Mouse (Mus musculus) heart, postnatal 14 days (tissue): ENCODE measurements around the gene Olfr781. TPM values are rescaled to one million over a fixed set of nuclear protein-coding genes. Genes with fewer than 3 reads are reported as not detected.
"Not testable (repeated sequence)": the region's sequence is repeated elsewhere in the genome, so short reads cannot be mapped to it uniquely, and the experiment has no call there.

Source experiments
- DNase-seq, 2 experiments: peaks; one replicate each; pipeline ENCODE4 v3.0.0; 2021 to 2022
- intact Hi-C: fragments of 180-260 bp; cut with DNase I; formaldehyde crosslinking; loops from one replicate; pipeline ENCODE4 v1.15.1; 2025
- long read RNA-seq, 2 experiments: library from polyadenylated mRNA; stranded (forward); transcript quantifications; one replicate each; pipeline ENCODE4 v2.0.0; 2021
- total RNA-seq, 2 experiments: library from RNA; stranded (reverse); gene quantifications; 2 replicates each; pipeline ENCODE4 v1.2.3; 2021

The Olfr781 gene
- total RNA-seq, result not detected
- long read RNA-seq, experiment 1, result 0 reads
- long read RNA-seq, experiment 2, result 0 reads

DNA sequence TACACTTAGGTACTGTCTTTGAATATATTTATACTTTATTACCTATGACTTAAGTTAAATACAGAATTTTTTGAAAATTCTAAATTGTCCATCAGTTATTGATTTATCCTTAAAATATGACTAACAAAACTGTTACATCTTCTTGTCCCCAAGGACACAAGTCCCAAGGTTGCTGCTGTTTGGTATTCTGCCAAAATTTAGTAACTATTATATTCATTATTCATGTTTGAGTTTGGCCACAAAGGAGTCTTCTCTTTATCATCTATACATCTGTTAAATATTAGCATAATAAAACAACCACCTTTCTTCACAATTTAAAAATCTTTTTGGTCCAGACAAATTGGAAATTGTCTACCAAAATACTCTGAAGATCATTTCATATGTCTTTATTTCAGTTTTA lies at the start of gene Olfr781:
Gene Olfr781, plus strand, starts transcription at position 301 of the 400 bp plus-strand sequence.
- intact Hi-C loops, result no loop called here
- DNase-seq, result no peak

DNA sequence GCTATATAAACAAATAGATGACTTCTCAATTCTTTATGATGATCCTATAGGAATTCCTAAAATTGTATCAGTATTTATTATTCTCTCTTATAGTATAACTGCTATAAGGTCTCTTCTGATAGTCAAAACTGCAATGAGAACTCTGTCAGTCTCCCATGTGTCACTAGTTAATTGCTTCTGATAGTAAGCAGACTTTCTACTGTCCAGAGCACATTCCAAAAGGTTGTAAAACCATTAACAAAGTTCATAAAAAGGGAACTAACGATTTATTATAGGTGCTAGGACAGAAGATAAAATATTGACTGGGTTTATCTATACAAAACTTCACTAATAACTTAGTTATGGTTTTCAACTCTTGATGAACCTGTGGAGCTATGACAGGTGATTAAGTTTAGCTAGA lies 15.7 kb upstream of the Olfr781 start:
- DNase-seq, intact Hi-C loops: not testable (repeated sequence)

DNA sequence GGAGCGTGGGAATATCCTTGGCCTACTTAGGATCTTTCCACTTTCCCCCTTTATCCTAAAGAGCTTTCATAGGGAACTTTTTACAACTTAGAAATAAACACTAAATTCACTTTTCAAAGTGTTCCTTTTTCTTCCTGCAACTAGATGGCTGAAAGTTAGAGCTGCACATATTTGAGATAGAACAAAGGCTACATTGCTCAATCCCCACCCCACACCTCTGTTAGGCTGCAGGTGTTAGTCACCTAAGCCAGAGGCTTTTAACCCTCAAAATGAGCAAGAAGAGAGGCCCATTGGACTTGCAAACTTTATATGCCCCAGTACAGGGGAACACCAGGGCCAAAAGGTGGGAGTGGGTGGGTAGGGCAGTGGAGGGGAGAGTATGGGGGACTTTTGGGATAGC lies 15.1 kb upstream of the Olfr781 start:
- DNase-seq, intact Hi-C loops: not testable (repeated sequence)

DNA sequence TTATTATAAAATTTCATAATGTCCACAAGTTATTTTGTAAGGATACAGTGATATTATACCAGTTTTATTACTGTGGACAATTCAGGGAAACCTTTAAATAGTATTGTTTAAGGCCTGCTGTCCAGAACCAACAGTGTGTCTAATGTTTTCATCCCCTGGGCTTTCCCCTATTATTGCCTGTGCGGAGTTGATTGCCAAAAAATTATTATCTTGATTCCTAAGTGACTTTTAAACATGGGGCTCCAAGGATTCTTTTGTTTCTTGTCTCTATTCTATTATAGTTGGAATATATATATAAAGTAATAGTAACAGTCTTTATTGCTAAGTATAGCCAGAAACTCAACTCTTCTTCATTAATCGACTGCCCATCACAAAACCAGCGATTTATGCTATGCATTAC lies 10.8 kb upstream of the Olfr781 start, which contains the start of gene Olfr780:
Gene Olfr780, plus strand, starts transcription at position 301 of the 400 bp plus-strand sequence.
- intact Hi-C loops, result no loop called here
- no peak for DNase-seq

DNA sequence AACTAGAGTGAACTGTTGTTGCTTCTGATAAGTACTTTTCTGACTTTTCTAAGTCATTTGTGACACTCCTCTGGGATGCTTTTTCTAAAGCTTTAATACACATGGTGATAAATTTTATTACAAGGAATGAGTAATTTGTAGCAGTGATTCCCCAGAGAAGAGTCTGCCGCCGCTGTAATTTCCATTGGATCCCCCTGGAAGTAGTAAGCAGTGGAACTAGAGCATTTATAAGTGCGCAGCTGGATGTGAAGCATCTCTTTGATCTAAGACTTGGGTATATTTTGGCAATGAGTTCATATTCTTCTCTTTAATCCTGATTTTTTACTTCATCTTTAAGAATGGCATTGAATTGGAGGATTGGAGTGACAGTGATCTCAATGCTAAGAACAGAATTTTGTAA lies 19.9 kb downstream of the Olfr781 start, which contains the start of gene Olfr782:
Gene Olfr782, plus strand, starts transcription at position 301 of the 400 bp plus-strand sequence.
- DNase-seq, result no peak
- intact Hi-C loops, result no loop called here

DNA sequence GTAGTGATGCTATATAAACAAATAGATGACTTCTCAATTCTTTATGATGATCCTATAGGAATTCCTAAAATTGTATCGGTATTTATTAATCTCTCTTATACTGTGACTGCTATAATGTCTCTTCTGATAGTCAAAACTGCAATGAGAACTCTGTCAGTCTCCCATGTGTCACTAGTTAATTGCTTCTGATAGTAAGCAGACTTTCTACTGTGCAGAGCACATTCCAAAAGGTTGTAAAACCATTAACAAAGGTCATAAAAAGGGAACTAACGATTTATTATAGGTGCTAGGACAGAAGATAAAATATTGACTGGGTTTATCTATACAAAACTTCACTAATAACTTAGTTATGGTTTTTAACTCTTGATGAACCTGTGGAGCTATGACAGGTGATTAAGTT lies 23.8 kb downstream of the Olfr781 start:
- DNase-seq, intact Hi-C loops: not testable (repeated sequence)

DNA sequence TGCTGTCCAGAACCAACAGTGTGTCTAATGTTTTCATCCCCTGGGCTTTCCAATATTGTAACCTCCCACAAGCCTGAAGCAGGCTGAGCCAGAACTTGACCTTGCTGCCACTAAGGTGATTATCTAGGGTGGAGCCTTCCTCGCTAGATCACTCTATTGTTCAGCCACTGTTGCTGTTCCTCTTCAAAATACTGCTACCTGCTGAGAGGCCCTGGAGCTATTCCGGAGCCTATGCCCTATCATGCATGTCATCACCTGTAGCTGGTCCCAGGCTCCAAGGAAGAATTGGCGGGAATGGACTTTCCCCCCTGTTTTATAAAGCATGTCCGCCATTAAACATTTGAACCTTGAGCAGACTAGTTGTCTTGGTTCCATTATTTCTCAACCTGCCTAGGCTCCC lies 27.8 kb downstream of the Olfr781 start:
- DNase-seq, intact Hi-C loops: not testable (repeated sequence)

DNA sequence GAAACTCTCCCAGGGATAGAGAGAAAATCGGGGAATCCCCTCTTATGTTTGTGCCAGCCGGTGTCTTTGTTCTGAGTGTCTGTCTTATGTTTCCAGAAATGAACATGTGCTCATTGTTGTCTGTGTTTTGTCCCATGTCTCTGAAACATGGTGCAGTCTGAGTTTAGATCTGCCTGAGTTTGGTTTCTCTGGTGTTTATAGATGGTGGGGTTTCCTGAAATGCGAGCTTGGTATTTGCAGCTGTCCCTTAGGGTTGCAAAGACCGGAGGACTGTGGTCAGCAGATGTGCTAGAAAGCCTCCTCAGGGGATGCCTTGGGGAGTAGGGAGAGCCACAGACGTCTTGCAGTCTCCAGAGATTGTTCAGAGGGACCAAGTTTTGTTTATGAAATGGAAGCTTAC lies 28.7 kb downstream of the Olfr781 start:
- intact Hi-C loops, result no loop called here
- no peak for DNase-seq

DNA sequence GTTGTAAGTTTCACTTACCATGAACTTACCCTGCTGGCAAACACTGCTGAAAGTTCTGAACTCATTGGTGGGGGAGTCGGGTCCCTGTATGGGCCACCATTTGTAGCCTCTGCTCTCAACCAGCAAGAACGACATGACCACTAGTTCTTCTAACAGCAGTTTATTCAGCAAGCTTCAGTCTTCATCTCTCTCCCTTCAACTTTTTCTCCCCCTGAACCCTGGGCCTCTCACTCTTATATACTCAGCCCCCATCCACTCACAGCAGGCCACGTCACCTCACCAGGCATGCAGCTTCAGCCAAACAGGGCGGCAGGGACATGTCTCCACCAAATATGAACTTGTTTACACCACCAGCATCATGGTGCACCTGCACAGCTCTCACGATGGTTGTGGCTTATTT lies 45.4 kb downstream of the Olfr781 start:
- DNase-seq, intact Hi-C loops: not testable (repeated sequence)

Other genes with a start within 250 kb of the Olfr781 start
- gene Olfr767, start 245.9 kb upstream of the Olfr781 start, total RNA-seq, result not detected
- not detected for gene Olfr768, start 229.5 kb upstream of the Olfr781 start, total RNA-seq
- not detected for gene Olfr769, start 211.0 kb upstream of the Olfr781 start, total RNA-seq
- gene Olfr770, start 189.9 kb upstream of the Olfr781 start, total RNA-seq, result not detected
- gene Olfr771, start 164.1 kb upstream of the Olfr781 start, total RNA-seq, result not detected
- not detected for gene Olfr772, start 150.9 kb upstream of the Olfr781 start, total RNA-seq
- not detected for gene Olfr773, start 141.4 kb upstream of the Olfr781 start, total RNA-seq
- gene Olfr774, start 92.7 kb upstream of the Olfr781 start, total RNA-seq, result not detected
- gene Olfr775, start 80.4 kb upstream of the Olfr781 start, total RNA-seq, result not detected
- not detected for gene Olfr776, start 69.7 kb upstream of the Olfr781 start, total RNA-seq
- not detected for gene Olfr777, start 57.4 kb upstream of the Olfr781 start, total RNA-seq
- not detected for gene Olfr780, start 10.7 kb upstream of the Olfr781 start, total RNA-seq
- gene Olfr782, start 20.0 kb downstream of the Olfr781 start, total RNA-seq, result not detected
- gene Olfr784, start 55.2 kb downstream of the Olfr781 start, total RNA-seq, result not detected
- gene Olfr785, start 76.6 kb downstream of the Olfr781 start, total RNA-seq, result not detected
- not detected for gene Olfr786, start 98.5 kb downstream of the Olfr781 start, total RNA-seq
- not detected for gene Olfr787, start 133.0 kb downstream of the Olfr781 start, total RNA-seq
- gene Olfr788, start 142.1 kb downstream of the Olfr781 start, total RNA-seq, result not detected
- gene Olfr789, start 155.9 kb downstream of the Olfr781 start, total RNA-seq, result not detected
- gene Olfr790, start 169.6 kb downstream of the Olfr781 start, total RNA-seq, result not detected
- gene Olfr791, start 192.9 kb downstream of the Olfr781 start, total RNA-seq, result not detected
- not detected for gene Olfr792, start 210.3 kb downstream of the Olfr781 start, total RNA-seq
- not detected for gene Olfr794, start 238.8 kb downstream of the Olfr781 start, total RNA-seq